Mouse (Mus musculus): ENCODE results near the gene Tmem88b.

The Tmem88b gene

GRCm38 (mm10) chr4:155785819-155786218, at the start of gene Tmem88b:
Gene Tmem88b, minus strand, starts transcription at chr4:155785874.
- DNase-seq (ENCODE audit: inconsistent ontology term), result no peak

GRCm38 (mm10) chr4:155833836-155834235, 48.2 kb upstream of the Tmem88b start:
- peak; percentile 78 for DNase-seq (ENCODE audit: inconsistent ontology term)

- DNase-seq (ENCODE audit: inconsistent ontology term), result no peak
These were observed 47.6 kb upstream of the Tmem88b start for GRCm38 (mm10) chr4:155833234-155833633.

- DNase-seq (ENCODE audit: inconsistent ontology term), result no peak
These were observed 46.6 kb upstream of the Tmem88b start for GRCm38 (mm10) chr4:155832321-155832720.

GRCm38 (mm10) chr4:155831831-155832230, 46.2 kb upstream of the Tmem88b start:
- no peak for DNase-seq (ENCODE audit: inconsistent ontology term)

GRCm38 (mm10) chr4:155831205-155831766, 45.6 kb upstream of the Tmem88b start, which contains the start of gene Aurkaip1:
Gene Aurkaip1, plus strand, starts transcription at chr4:155831272.
- DNase-seq (ENCODE audit: inconsistent ontology term), result peak; percentile 96

GRCm38 (mm10) chr4:155830596-155830995, 44.9 kb upstream of the Tmem88b start:
- no peak for DNase-seq (ENCODE audit: inconsistent ontology term)

- DNase-seq (ENCODE audit: inconsistent ontology term), result no peak
These were observed 44.2 kb upstream of the Tmem88b start for GRCm38 (mm10) chr4:155829866-155830265.

- DNase-seq (ENCODE audit: inconsistent ontology term), result no peak
These were observed 37.8 kb upstream of the Tmem88b start for GRCm38 (mm10) chr4:155823443-155823842.

- DNase-seq (ENCODE audit: inconsistent ontology term), result no peak
These were observed 35.4 kb upstream of the Tmem88b start for GRCm38 (mm10) chr4:155821025-155821424.

- no peak for DNase-seq (ENCODE audit: inconsistent ontology term)
These were observed 31.9 kb upstream of the Tmem88b start for GRCm38 (mm10) chr4:155817533-155817932.

- DNase-seq (ENCODE audit: inconsistent ontology term), result peak; percentile 65
These were observed 27.0 kb upstream of the Tmem88b start for GRCm38 (mm10) chr4:155812665-155813181.

GRCm38 (mm10) chr4:155811929-155812664, 26.4 kb upstream of the Tmem88b start, which contains the start of gene Ccnl2:
Gene Ccnl2, plus strand, starts transcription at chr4:155812489.
- DNase-seq (ENCODE audit: inconsistent ontology term), result peak; percentile 99

- DNase-seq (ENCODE audit: inconsistent ontology term), result no peak
These were observed 22.2 kb upstream of the Tmem88b start for GRCm38 (mm10) chr4:155807841-155808240.

GRCm38 (mm10) chr4:155803340-155804041, 17.8 kb upstream of the Tmem88b start:
- DNase-seq (ENCODE audit: inconsistent ontology term), result peak; percentile 90

- DNase-seq (ENCODE audit: inconsistent ontology term), result no peak
These were observed 17.2 kb upstream of the Tmem88b start, which contains the start of gene Mrpl20 for GRCm38 (mm10) chr4:155802741-155803339. Gene Mrpl20, plus strand, starts transcription at chr4:155802878.

- no peak for DNase-seq (ENCODE audit: inconsistent ontology term)
These were observed 16.4 kb upstream of the Tmem88b start for GRCm38 (mm10) chr4:155802075-155802474.

GRCm38 (mm10) chr4:155793730-155794129, 8.1 kb upstream of the Tmem88b start:
- no peak for DNase-seq (ENCODE audit: inconsistent ontology term)

- no peak for DNase-seq (ENCODE audit: inconsistent ontology term)
These were observed 5.7 kb upstream of the Tmem88b start for GRCm38 (mm10) chr4:155791240-155791933.

GRCm38 (mm10) chr4:155790650-155791161, 5.0 kb upstream of the Tmem88b start:
- DNase-seq (ENCODE audit: inconsistent ontology term), result no peak

- DNase-seq (ENCODE audit: inconsistent ontology term), result no peak
These were observed 4.4 kb upstream of the Tmem88b start, which contains the start of gene Ankrd65 for GRCm38 (mm10) chr4:155790021-155790489. Gene Ankrd65, plus strand, starts transcription at chr4:155790439.
